Mouse (Mus musculus) myocyte (in vitro differentiated cells): ENCODE measurements at regions not wholly inside any gene's neighbourhood (a gene's known extent, or its start where the extent isn't known, plus 50 kb on each side); places are given as distances from the start of the nearest gene placed in this dataset.

Experiments used
- H3K27me3 ChIP-seq: one replicate; pipeline ENCODE4 v1.6.1; 2011; ENCODE audit not compliant: control insufficient read depth, insufficient read depth, insufficient read length
- H3K36me3 ChIP-seq: one replicate; pipeline ENCODE4 v1.6.1; 2011; ENCODE audit not compliant: control insufficient read depth, insufficient read depth
- H3K4me2 ChIP-seq: one replicate; pipeline ENCODE4 v1.6.1; 2011; ENCODE audit warnings: low read depth, control low read depth
- H3K4me3 ChIP-seq: one replicate; pipeline ENCODE4 v1.5.1; 2011; ENCODE audit warnings: mild to moderate bottlenecking, control low read depth, moderate library complexity
- H3K79me2 ChIP-seq: one replicate; pipeline ENCODE4 v1.6.1; 2011; ENCODE audit not compliant: control insufficient read depth, insufficient read depth
- H3ac ChIP-seq: one replicate; pipeline ENCODE4 v1.6.1; 2011; ENCODE audit not compliant: control insufficient read depth, insufficient read length
- CEBPB ChIP-seq: IDR thresholded peaks from 2 replicates; pipeline ENCODE4 v1.6.1; 2011; ENCODE audit warnings: mild to moderate bottlenecking, moderate library complexity; ENCODE audit not compliant: poor library complexity, insufficient read depth, severe bottlenecking
- E2F4 ChIP-seq: IDR thresholded peaks from one replicate; pipeline ENCODE4 v1.6.1; 2011; ENCODE audit warnings: mild to moderate bottlenecking, control low read depth, moderate library complexity; ENCODE audit not compliant: insufficient read depth
- MAX ChIP-seq: IDR thresholded peaks from one replicate; pipeline ENCODE4 v1.6.1; 2011; ENCODE audit warnings: low read depth, mild to moderate bottlenecking, control low read depth
- MYOD1 ChIP-seq, 3 experiments: IDR thresholded peaks; one replicate each; pipeline ENCODE4 v1.6.1; 2011; ENCODE audit warnings: control low read depth in 2 of 3, low read depth in 2 of 3, mild to moderate bottlenecking in 2 of 3, moderate library complexity in 1 of 3; ENCODE audit not compliant: insufficient read length in 2 of 3, control insufficient read depth in 1 of 3
- MYOG ChIP-seq, 3 experiments: IDR thresholded peaks; one replicate each; pipeline ENCODE4 v1.6.1; 2011; ENCODE audit warnings: control low read depth in 2 of 3, low read depth in 2 of 3, mild to moderate bottlenecking in 2 of 3; ENCODE audit not compliant: insufficient read length in 2 of 3, control insufficient read depth in 1 of 3, insufficient read depth in 1 of 3
- POLR2A ChIP-seq: IDR thresholded peaks from one replicate; pipeline ENCODE4 v1.6.1; 2011; ENCODE audit warnings: low read depth, mild to moderate bottlenecking, control low read depth, moderate library complexity; ENCODE audit not compliant: insufficient read length
- POLR2AphosphoS2 ChIP-seq: IDR thresholded peaks from one replicate; pipeline ENCODE4 v1.6.1; 2011; ENCODE audit warnings: low read depth, control low read depth; ENCODE audit not compliant: insufficient read length
- REST ChIP-seq: IDR thresholded peaks from one replicate; pipeline ENCODE4 v1.6.1; 2011; ENCODE audit warnings: mild to moderate bottlenecking, control low read depth, moderate library complexity; ENCODE audit not compliant: insufficient read depth, insufficient read length
- SRF ChIP-seq: IDR thresholded peaks from one replicate; pipeline ENCODE4 v1.6.1; 2011; ENCODE audit warnings: low read depth; ENCODE audit not compliant: control insufficient read depth, insufficient read length
- TCF12 ChIP-seq: IDR thresholded peaks from one replicate; pipeline ENCODE4 v1.6.1; 2011; ENCODE audit warnings: mild to moderate bottlenecking, control low read depth; ENCODE audit not compliant: poor library complexity, insufficient read depth, severe bottlenecking
- TCF3 ChIP-seq: IDR thresholded peaks from one replicate; pipeline ENCODE4 v1.6.1; 2011; ENCODE audit warnings: low read depth, control low read depth; ENCODE audit not compliant: insufficient read length
- USF1 ChIP-seq: IDR thresholded peaks from one replicate; pipeline ENCODE4 v1.6.1; 2011; ENCODE audit warnings: low read depth, mild to moderate bottlenecking, control low read depth, moderate library complexity

- TF ChIP-seq TCF12 (no peak), E2F4 (no peak), MYOG (IDR thresholded peaks at IDR 0.05; ENCODE audit: control insufficient read depth in 1 of 3, insufficient read depth in 1 of 3, insufficient read length in 2 of 3, low read depth in 2 of 3) (no peak), SRF (no peak), MYOD1 (IDR thresholded peaks at IDR 0.05; ENCODE audit: control insufficient read depth in 1 of 3, insufficient read length in 2 of 3, low read depth in 2 of 3) (no peak), MAX (no peak), USF1 (no peak), REST (no peak), POLR2AphosphoS2 (no peak)
- Histone ChIP-seq H3K4me2 (peak overlapping the region; percentile 41), H3K4me3 (no peak overlapping the region), H3K27me3 (no peaks in the 10 kb centered on the region), H3ac (no peak overlapping the region), H3K79me2 (no peaks in the 10 kb centered on the region), H3K36me3 (no peaks in the 10 kb centered on the region)
These were observed 121.5 kb upstream of the Cops8 start for GRCm38 (mm10) chr1:90481247-90481646.

GRCm38 (mm10) chr1:90481708-90482107 lies 121.1 kb upstream of the Cops8 start:
- H3K4me2 ChIP-seq = peak overlapping the region; percentile 41
- H3K36me3 ChIP-seq = no peaks in the 10 kb centered on the region
- H3K27me3 ChIP-seq = no peaks in the 10 kb centered on the region
- H3K4me3 ChIP-seq = no peak overlapping the region
- no peak overlapping the region for H3ac ChIP-seq
- TF ChIP-seq SRF (no peak), MYOD1 (IDR thresholded peaks at IDR 0.05; ENCODE audit: control insufficient read depth in 1 of 3, insufficient read length in 2 of 3, low read depth in 2 of 3) (no peak), E2F4 (no peak)
- H3K79me2 ChIP-seq = no peaks in the 10 kb centered on the region

DNA sequence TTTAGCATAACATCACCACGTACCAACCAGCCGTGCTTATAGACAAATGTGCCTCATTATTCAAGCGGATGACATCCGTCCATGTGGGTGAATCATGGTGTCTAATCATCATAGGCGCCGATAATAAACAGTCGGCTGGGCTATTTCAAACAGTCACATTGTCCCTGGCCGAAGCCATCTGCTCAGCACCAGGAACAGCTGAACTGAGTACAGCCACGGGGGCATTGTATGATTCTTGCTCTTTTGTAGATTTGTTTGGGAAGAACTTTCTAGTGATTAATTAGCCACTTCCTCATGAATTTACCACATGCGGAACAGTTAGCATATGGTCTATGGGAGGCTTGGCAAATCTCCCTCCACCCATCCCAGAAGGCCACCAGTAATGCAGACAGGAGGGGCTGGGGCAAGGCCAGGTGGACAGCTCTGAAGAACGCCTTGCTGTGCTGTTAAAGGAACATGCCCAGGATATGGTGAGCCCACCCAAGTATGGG lies 116.4 kb upstream of the Cops8 start:
- Histone ChIP-seq H3K27me3 (no peaks in the 10 kb centered on the region), H3ac (no peak overlapping the region), H3K79me2 (no peaks in the 10 kb centered on the region), H3K36me3 (no peaks in the 10 kb centered on the region), H3K4me3 (no peak overlapping the region), H3K4me2 (peak overlapping the region; percentile 28)
- peak in 2 of 3 experiments; percentile 50 to 76 for TF ChIP-seq MYOD1 (IDR thresholded peaks at IDR 0.05; ENCODE audit: control insufficient read depth in 1 of 3, insufficient read length in 2 of 3, low read depth in 2 of 3)
- peak; percentile 52 for TF ChIP-seq TCF3
- no peak for TF ChIP-seq REST
- peak in 2 of 3 experiments; percentile 67 to 78 for TF ChIP-seq MYOG (IDR thresholded peaks at IDR 0.05; ENCODE audit: control insufficient read depth in 1 of 3, insufficient read depth in 1 of 3, insufficient read length in 2 of 3, low read depth in 2 of 3)
- peak; percentile 49 for TF ChIP-seq TCF12

- Histone ChIP-seq H3K79me2 (no peaks in the 10 kb centered on the region), H3K4me3 (no peak overlapping the region), H3K27me3 (no peaks in the 10 kb centered on the region), H3K36me3 (no peaks in the 10 kb centered on the region), H3ac (no peak overlapping the region), H3K4me2 (no peak overlapping the region)
- TF ChIP-seq MYOD1 (IDR thresholded peaks at IDR 0.05; ENCODE audit: control insufficient read depth in 1 of 3, insufficient read length in 2 of 3, low read depth in 2 of 3) (no peak), CEBPB (no peak), MYOG (IDR thresholded peaks at IDR 0.05; ENCODE audit: control insufficient read depth in 1 of 3, insufficient read depth in 1 of 3, insufficient read length in 2 of 3, low read depth in 2 of 3) (no peak), TCF12 (no peak), POLR2A (no peak), REST (no peak), E2F4 (no peak), SRF (no peak), USF1 (no peak), TCF3 (no peak)
These were observed 114.9 kb upstream of the Cops8 start for GRCm38 (mm10) chr1:90487886-90488285.

- H3ac ChIP-seq = no peak overlapping the region
- TF ChIP-seq MAX = no peak
- TF ChIP-seq MYOG (IDR thresholded peaks at IDR 0.05; ENCODE audit: control insufficient read depth in 1 of 3, insufficient read depth in 1 of 3, insufficient read length in 2 of 3, low read depth in 2 of 3) = no peak
- TF ChIP-seq MYOD1 (IDR thresholded peaks at IDR 0.05; ENCODE audit: control insufficient read depth in 1 of 3, insufficient read length in 2 of 3, low read depth in 2 of 3) = no peak
- TF ChIP-seq E2F4 = no peak
- TF ChIP-seq TCF3 = no peak
- TF ChIP-seq USF1 = no peak
- TF ChIP-seq POLR2AphosphoS2 = no peak
- no peak for TF ChIP-seq SRF
- TF ChIP-seq TCF12 = no peak
- no peak for TF ChIP-seq CEBPB
- no peak for TF ChIP-seq REST
- no peak for TF ChIP-seq POLR2A
- H3K4me3 ChIP-seq = no peak overlapping the region
- no peaks in the 10 kb centered on the region for H3K36me3 ChIP-seq
- H3K79me2 ChIP-seq = no peaks in the 10 kb centered on the region
- H3K27me3 ChIP-seq = no peaks in the 10 kb centered on the region
- H3K4me2 ChIP-seq = no peak overlapping the region
These were observed 113.8 kb upstream of the Cops8 start for GRCm38 (mm10) chr1:90488991-90489390.
